Mouse (Mus musculus): ENCODE data around the gene Trpm6. TPM values are rescaled to one million over a fixed set of nuclear protein-coding genes. Genes with fewer than 3 reads are reported as not detected.

Gene Trpm6
- polyA plus RNA-seq, 1 experiment, result 0.06 TPM

DNA sequence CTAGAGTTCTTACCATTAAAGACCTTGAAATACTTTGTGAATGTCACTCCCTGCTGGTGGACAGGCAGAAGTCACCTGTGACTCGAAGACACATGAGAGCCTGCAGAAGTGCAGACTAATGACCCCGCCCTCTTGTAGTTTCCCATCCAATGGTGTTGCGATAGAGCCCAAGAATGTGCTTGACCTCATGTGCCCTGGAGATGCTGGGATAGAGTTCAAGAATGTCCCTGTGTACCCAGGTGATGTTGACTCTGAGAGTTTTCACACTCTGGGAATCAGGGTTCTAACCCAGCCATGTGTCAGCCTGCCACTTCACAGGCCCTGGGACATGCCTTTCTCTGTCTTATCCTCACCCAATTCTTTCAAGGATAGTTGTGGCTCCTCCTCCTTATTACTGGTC lies 81.4 kb downstream of the Trpm6 start:
- no peaks in the 10 kb centered on the region for H3K36me3 ChIP-seq (ENCODE audit: control insufficient read depth, insufficient read depth)
- TF ChIP-seq MYOD1 (IDR thresholded peaks at IDR 0.05; ENCODE audit: control insufficient read depth, insufficient read length, low read depth) (no peak), MYOG (IDR thresholded peaks at IDR 0.05; ENCODE audit: control insufficient read depth, extremely low read depth, insufficient read length) (no peak), CTCF (IDR thresholded peaks at IDR 0.05; ENCODE audit: control insufficient read depth, insufficient read depth, insufficient read length) (no peak), CEBPB (IDR thresholded peaks at IDR 0.05; ENCODE audit: low read depth) (no peak), FOSL1 (IDR thresholded peaks at IDR 0.05; ENCODE audit: insufficient read depth, low read length, poor library complexity, severe bottlenecking) (no peak), USF1 (IDR thresholded peaks at IDR 0.05; ENCODE audit: low read depth) (no peak), MAX (IDR thresholded peaks at IDR 0.05) (no peak)

DNA sequence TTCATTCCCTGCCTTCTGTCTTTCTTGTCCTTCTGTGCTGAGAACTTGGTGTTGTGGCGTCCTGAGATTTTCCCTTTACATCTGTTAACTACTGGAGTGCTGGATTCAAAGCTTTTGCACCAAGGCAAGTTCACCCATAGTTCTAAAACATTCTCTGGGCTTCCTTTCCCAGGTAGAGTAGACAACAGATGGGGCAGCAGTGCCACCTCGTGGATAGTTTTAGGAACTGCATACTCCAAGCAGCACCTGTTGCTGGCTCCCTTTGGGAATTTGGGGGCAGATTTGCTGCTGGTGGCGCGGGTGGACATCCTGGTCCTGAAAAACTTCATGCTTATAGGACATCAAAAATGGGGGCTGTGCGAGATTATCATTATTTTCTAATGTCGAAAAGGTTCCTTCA lies 85.2 kb downstream of the Trpm6 start:
- H3ac ChIP-seq (ENCODE audit: control insufficient read depth, insufficient read length, low read depth), result no peak overlapping the region
- no peak overlapping the region for H3K4me3 ChIP-seq (ENCODE audit: insufficient read depth, poor library complexity, severe bottlenecking)
- TF ChIP-seq CTCF (IDR thresholded peaks at IDR 0.05; ENCODE audit: control insufficient read depth, insufficient read depth, insufficient read length) (peak; percentile 67), FOSL1 (IDR thresholded peaks at IDR 0.05; ENCODE audit: insufficient read depth, low read length, poor library complexity, severe bottlenecking) (no peak), MAX (IDR thresholded peaks at IDR 0.05) (peak; percentile 17), MYOD1 (IDR thresholded peaks at IDR 0.05; ENCODE audit: control insufficient read depth, insufficient read length, low read depth) (peak; percentile 66), MYOG (IDR thresholded peaks at IDR 0.05; ENCODE audit: control insufficient read depth, extremely low read depth, insufficient read length) (no peak), USF1 (IDR thresholded peaks at IDR 0.05; ENCODE audit: low read depth) (no peak)
- no peaks in the 10 kb centered on the region for H3K36me3 ChIP-seq (ENCODE audit: control insufficient read depth, insufficient read depth)
- H3K79me2 ChIP-seq (ENCODE audit: control insufficient read depth, insufficient read depth), result no peaks in the 10 kb centered on the region
- H3K27me3 ChIP-seq (ENCODE audit: control insufficient read depth, insufficient read depth, insufficient read length), result peaks cover 8% of the 10 kb centered on the region
- no peaks in the 10 kb centered on the region for H3K79me3 ChIP-seq (ENCODE audit: low read depth)

More for the DNA sequence above, 81.4 kb downstream of the Trpm6 start:
- no peak overlapping the region for H3ac ChIP-seq (ENCODE audit: control insufficient read depth, insufficient read length, low read depth)
- H3K27me3 ChIP-seq (ENCODE audit: control insufficient read depth, insufficient read depth, insufficient read length), result no peaks in the 10 kb centered on the region
- no peaks in the 10 kb centered on the region for H3K79me3 ChIP-seq (ENCODE audit: low read depth)
- no peaks in the 10 kb centered on the region for H3K79me2 ChIP-seq (ENCODE audit: control insufficient read depth, insufficient read depth)
- no peak overlapping the region for H3K4me3 ChIP-seq (ENCODE audit: insufficient read depth, poor library complexity, severe bottlenecking)

DNA sequence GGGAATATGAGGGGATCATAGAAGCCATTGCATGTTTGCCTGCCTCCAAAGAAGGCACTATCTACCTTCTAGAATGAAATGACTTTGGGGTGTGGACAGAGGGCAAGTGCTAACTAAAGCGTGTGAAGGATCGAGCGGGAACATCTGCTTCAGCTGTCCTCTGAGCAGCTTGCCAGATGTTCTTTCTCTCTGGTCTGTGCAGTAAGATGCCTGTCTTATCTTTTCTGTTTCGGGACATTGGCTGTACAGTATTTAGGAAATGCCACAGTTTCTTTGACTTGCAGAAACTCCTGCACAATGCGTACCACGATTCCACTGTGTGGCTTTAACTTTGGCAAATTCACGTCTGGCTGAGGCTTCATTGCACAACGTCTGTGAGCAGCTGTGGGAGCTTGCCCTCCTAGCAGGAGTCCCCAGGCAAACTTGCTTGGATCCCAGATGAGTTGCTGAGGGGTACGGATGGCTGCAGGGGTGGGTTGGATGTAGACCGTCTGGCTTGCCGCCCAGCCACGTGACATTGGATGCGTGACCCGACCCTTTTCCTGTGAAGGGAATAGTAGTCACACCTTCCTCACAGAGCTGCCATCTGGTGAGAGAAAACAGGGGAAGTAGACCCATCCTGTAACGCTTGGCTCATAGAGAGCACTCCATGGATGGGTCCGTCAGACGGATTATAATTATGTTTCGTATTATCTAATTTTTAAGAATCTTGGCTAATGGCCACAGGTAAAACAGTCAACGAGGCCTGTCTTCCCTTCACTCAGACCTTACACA lies 92.2 kb downstream of the Trpm6 start:
- Histone ChIP-seq H3K79me3 (ENCODE audit: low read depth) (no peaks in the 10 kb centered on the region), H3K36me3 (ENCODE audit: control insufficient read depth, insufficient read depth) (no peaks in the 10 kb centered on the region), H3K79me2 (ENCODE audit: control insufficient read depth, insufficient read depth) (no peaks in the 10 kb centered on the region), H3ac (ENCODE audit: control insufficient read depth, insufficient read length, low read depth) (no peak overlapping the region), H3K4me3 (ENCODE audit: insufficient read depth, poor library complexity, severe bottlenecking) (no peak overlapping the region), H3K27me3 (ENCODE audit: control insufficient read depth, insufficient read depth, insufficient read length) (peaks cover 8% of the 10 kb centered on the region)
- TF ChIP-seq USF1 (IDR thresholded peaks at IDR 0.05; ENCODE audit: low read depth) (no peak), FOSL1 (IDR thresholded peaks at IDR 0.05; ENCODE audit: insufficient read depth, low read length, poor library complexity, severe bottlenecking) (no peak), MYOG (IDR thresholded peaks at IDR 0.05; ENCODE audit: control insufficient read depth, extremely low read depth, insufficient read length) (no peak), CEBPB (IDR thresholded peaks at IDR 0.05; ENCODE audit: low read depth) (no peak), MYOD1 (IDR thresholded peaks at IDR 0.05; ENCODE audit: control insufficient read depth, insufficient read length, low read depth) (no peak), CTCF (IDR thresholded peaks at IDR 0.05; ENCODE audit: control insufficient read depth, insufficient read depth, insufficient read length) (no peak), MAX (IDR thresholded peaks at IDR 0.05) (no peak)

DNA sequence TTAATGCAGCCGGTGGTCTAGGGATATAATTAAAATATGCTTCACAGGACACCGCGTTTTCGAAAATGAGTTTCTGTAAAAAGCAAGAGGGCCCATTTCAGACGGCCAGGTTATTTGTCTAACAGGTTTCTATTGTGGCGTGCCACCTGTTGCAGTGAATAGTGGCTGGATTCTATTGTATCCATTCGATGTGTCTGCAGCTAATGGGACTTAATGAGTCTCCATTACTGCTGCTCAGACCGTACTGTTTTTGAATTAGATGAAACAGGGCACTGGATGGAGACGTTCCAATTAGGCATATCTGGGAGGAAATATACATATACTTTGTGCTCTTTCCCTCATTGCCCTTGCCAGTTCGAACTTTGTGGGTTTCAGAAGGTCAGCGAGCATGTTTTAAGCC lies 92.8 kb downstream of the Trpm6 start:
- no peaks in the 10 kb centered on the region for H3K79me3 ChIP-seq (ENCODE audit: low read depth)
- H3K79me2 ChIP-seq (ENCODE audit: control insufficient read depth, insufficient read depth), result no peaks in the 10 kb centered on the region
- TF ChIP-seq USF1 (IDR thresholded peaks at IDR 0.05; ENCODE audit: low read depth) (no peak), MYOG (IDR thresholded peaks at IDR 0.05; ENCODE audit: control insufficient read depth, extremely low read depth, insufficient read length) (no peak), MYOD1 (IDR thresholded peaks at IDR 0.05; ENCODE audit: control insufficient read depth, insufficient read length, low read depth) (no peak), CEBPB (IDR thresholded peaks at IDR 0.05; ENCODE audit: low read depth) (no peak), FOSL1 (IDR thresholded peaks at IDR 0.05; ENCODE audit: insufficient read depth, low read length, poor library complexity, severe bottlenecking) (no peak), CTCF (IDR thresholded peaks at IDR 0.05; ENCODE audit: control insufficient read depth, insufficient read depth, insufficient read length) (no peak), MAX (IDR thresholded peaks at IDR 0.05) (no peak)
- H3ac ChIP-seq (ENCODE audit: control insufficient read depth, insufficient read length, low read depth), result no peak overlapping the region
- H3K36me3 ChIP-seq (ENCODE audit: control insufficient read depth, insufficient read depth), result no peaks in the 10 kb centered on the region
- peaks cover 5% of the 10 kb centered on the region for H3K27me3 ChIP-seq (ENCODE audit: control insufficient read depth, insufficient read depth, insufficient read length)
- H3K4me3 ChIP-seq (ENCODE audit: insufficient read depth, poor library complexity, severe bottlenecking), result no peak overlapping the region

DNA sequence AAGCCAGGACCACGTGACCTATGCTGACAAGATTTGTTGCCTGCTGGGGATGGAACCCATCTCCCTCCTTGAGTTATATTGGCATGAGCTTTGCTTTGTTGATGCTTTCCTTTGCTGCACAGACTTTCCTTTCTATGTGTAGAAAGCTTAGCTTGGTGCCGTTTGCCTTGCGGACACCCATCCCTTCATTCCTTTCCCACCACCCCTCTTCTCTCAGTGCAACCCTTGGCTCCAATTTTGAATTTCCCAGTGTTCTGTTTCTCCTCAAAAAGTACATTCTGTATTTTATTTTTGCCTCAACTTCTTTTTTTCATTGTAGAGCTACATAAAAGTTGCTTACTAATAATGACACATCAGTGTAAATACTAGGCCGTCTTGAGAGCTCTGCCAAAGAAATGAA lies 96.6 kb downstream of the Trpm6 start:
- Histone ChIP-seq H3K4me3 (ENCODE audit: insufficient read depth, poor library complexity, severe bottlenecking) (no peak overlapping the region), H3K36me3 (ENCODE audit: control insufficient read depth, insufficient read depth) (no peaks in the 10 kb centered on the region), H3K27me3 (ENCODE audit: control insufficient read depth, insufficient read depth, insufficient read length) (no peaks in the 10 kb centered on the region), H3K79me3 (ENCODE audit: low read depth) (no peaks in the 10 kb centered on the region), H3K79me2 (ENCODE audit: control insufficient read depth, insufficient read depth) (no peaks in the 10 kb centered on the region), H3ac (ENCODE audit: control insufficient read depth, insufficient read length, low read depth) (no peak overlapping the region)
- no peak for TF ChIP-seq FOSL1 (IDR thresholded peaks at IDR 0.05; ENCODE audit: insufficient read depth, low read length, poor library complexity, severe bottlenecking)
- TF ChIP-seq MAX (IDR thresholded peaks at IDR 0.05), result no peak
- no peak for TF ChIP-seq CTCF (IDR thresholded peaks at IDR 0.05; ENCODE audit: control insufficient read depth, insufficient read depth, insufficient read length)
- TF ChIP-seq MYOG (IDR thresholded peaks at IDR 0.05; ENCODE audit: control insufficient read depth, extremely low read depth, insufficient read length), result no peak
- TF ChIP-seq CEBPB (IDR thresholded peaks at IDR 0.05; ENCODE audit: low read depth), result no peak
- no peak for TF ChIP-seq MYOD1 (IDR thresholded peaks at IDR 0.05; ENCODE audit: control insufficient read depth, insufficient read length, low read depth)
- no peak for TF ChIP-seq USF1 (IDR thresholded peaks at IDR 0.05; ENCODE audit: low read depth)

Measured in C2C12 (cell line).